Mouse (Mus musculus): Measurements from ENCODE around the gene Rab28. TPM values are rescaled to one million over a fixed set of nuclear protein-coding genes. Genes with fewer than 3 reads are reported as not detected.

Gene Rab28
- 43.7 and 44.1 TPM in 2 replicates for polyA plus RNA-seq (2015; fragmentation: Nextera tagmentation; extraction: Ambion mirVana)

GRCm38 (mm10) chr5:41708051-41708630 lies at the start of gene Rab28:
Gene Rab28 (minus strand): TSS chr5:41708157.
- Histone ChIP-seq H3K9me3 (replicated peaks) (no peaks in the 10 kb centered on the region), H3K9ac (peak within 1 kb of the TSS; percentile 74), H3K4me1 (replicated peaks) (peaks cover 8% of the 10 kb centered on the region), H3K4me2 (peak within 1 kb of the TSS; percentile 99), H3K4me3 (peak within 1 kb of the TSS; percentile 77), H3K36me3 (no peaks in the 10 kb centered on the region), H3K27me3 (no peaks in the 10 kb centered on the region), H3K27ac (peak within 1 kb of the TSS; percentile 88)
- ATAC-seq (replicated peaks; ENCODE audit: insufficient number of reproducible peaks, insufficient read depth, low FRiP score, low read depth): peak; percentile 96
- under 1% methylated on average over 34 of the region's 34 CpGs for WGBS

- H3K36me3 ChIP-seq: no peaks in the 10 kb centered on the region
- H3K9me3 ChIP-seq (replicated peaks): no peaks in the 10 kb centered on the region
- H3K4me2 ChIP-seq: no peak overlapping the region
- H3K27ac ChIP-seq: no peak overlapping the region
- H3K4me1 ChIP-seq (replicated peaks): peaks cover 13% of the 10 kb centered on the region
- H3K27me3 ChIP-seq: peaks cover 96% of the 10 kb centered on the region
- H3K9ac ChIP-seq: no peak overlapping the region
- 12% methylated on average over 5 of the region's 5 CpGs for WGBS
- no peak for ATAC-seq (replicated peaks; ENCODE audit: insufficient number of reproducible peaks, insufficient read depth, low FRiP score, low read depth)
- no peak overlapping the region for H3K4me3 ChIP-seq
These were observed 49.4 kb upstream of the Rab28 start for GRCm38 (mm10) chr5:41757338-41757737.

DNA sequence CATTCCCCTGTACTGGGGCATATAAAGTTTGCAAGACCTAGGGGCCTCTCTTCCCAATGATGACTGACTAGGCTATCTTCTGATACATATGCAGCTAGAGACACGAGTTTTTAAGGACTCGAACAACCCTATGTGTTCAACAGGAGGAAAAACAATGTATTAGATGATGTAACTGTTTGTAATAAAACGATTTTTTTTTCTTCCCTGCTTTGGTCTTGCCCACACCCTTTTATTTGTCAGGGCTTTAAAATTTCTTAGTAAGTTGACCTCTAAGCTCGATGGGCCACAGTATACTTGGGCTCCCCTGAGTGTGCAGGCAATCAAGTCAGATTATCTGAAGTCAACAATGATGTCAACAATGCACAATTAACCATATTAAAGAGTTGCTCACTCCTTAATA lies 48.4 kb upstream of the Rab28 start:
- H3K4me1 ChIP-seq (replicated peaks): peaks cover 7% of the 10 kb centered on the region
- no peaks in the 10 kb centered on the region for H3K36me3 ChIP-seq
- H3K4me2 ChIP-seq: no peak overlapping the region
- peaks cover 96% of the 10 kb centered on the region for H3K27me3 ChIP-seq
- H3K27ac ChIP-seq: no peak overlapping the region
- H3K9me3 ChIP-seq (replicated peaks): no peaks in the 10 kb centered on the region
- H3K4me3 ChIP-seq: no peak overlapping the region
- no peak overlapping the region for H3K9ac ChIP-seq
- WGBS: 10% methylated on average over 4 of the region's 4 CpGs
- ATAC-seq (replicated peaks; ENCODE audit: insufficient number of reproducible peaks, insufficient read depth, low FRiP score, low read depth): no peak

GRCm38 (mm10) chr5:41755373-41755960 lies 47.5 kb upstream of the Rab28 start:
- Histone ChIP-seq H3K27ac (no peak overlapping the region), H3K36me3 (no peaks in the 10 kb centered on the region), H3K27me3 (peaks cover 98% of the 10 kb centered on the region), H3K4me3 (0 out of 2 replicates have a peak overlapping the region, but pooled peaks have one; percentile 30), H3K4me2 (peak overlapping the region; percentile 43), H3K4me1 (replicated peaks) (peaks cover 7% of the 10 kb centered on the region), H3K9ac (no peak overlapping the region), H3K9me3 (replicated peaks) (no peaks in the 10 kb centered on the region)
- 3% methylated on average over 23 of the region's 23 CpGs for WGBS
- no peak for ATAC-seq (replicated peaks; ENCODE audit: insufficient number of reproducible peaks, insufficient read depth, low FRiP score, low read depth)

DNA sequence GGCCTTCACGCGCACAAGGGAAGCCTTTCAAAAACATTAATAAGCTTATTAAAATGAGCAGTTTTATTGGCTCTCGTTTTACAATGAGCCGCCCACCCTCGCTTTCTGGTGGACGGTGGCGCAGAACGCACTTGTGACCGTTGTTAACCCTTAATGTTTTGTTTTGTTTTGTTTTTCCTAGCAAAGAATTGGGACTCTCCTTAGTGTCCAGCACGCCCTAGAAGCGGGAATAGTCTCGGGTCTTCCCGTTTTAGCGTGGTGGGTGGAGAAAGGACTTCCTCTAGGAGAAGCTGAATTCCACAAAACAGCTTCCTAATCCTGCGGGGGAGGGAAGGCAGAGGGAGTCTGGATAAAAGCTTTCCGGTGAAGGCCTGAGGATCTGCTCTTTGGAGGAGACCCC lies 46.9 kb upstream of the Rab28 start:
- Histone ChIP-seq H3K4me2 (peak overlapping the region; percentile 43), H3K4me3 (peak overlapping the region; percentile 30), H3K27me3 (peaks cover 98% of the 10 kb centered on the region), H3K27ac (no peak overlapping the region), H3K9ac (no peak overlapping the region), H3K9me3 (replicated peaks) (no peaks in the 10 kb centered on the region), H3K4me1 (replicated peaks) (peaks cover 7% of the 10 kb centered on the region), H3K36me3 (no peaks in the 10 kb centered on the region)
- 2% methylated on average over 16 of the region's 16 CpGs for WGBS
- no peak for ATAC-seq (replicated peaks; ENCODE audit: insufficient number of reproducible peaks, insufficient read depth, low FRiP score, low read depth)

DNA sequence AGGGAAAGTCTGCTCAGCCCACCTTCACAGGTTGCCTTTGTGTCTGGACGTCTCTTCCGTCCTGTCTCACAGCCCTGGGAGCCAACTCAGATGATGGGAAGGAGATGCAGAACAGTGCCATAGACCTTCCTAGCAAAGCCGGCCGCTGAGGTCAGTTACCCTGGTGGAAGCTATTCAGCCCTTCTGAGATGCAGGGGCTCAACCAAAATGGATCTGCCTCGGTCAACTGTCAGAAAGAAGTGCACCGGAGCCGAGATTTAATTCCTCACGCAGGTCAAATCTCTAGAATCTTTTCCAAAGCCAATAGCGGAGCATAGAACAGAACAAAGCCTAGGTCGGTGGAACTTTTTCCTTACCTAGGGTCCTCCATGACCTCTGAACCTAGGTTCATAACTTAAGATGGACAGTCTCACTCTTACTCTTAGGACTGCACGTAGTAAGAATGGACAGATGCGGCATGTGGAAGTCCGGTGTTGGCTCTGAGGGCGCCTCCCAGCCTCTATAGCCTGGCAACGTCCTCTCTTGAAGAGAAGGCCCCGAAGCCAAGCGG lies 46.3 kb upstream of the Rab28 start:
- Histone ChIP-seq H3K4me3 (peak overlapping the region; percentile 30), H3K9ac (no peak overlapping the region)
- 2% methylated on average over 17 of the region's 17 CpGs for WGBS

GRCm38 (mm10) chr5:41752721-41753120 lies 44.8 kb upstream of the Rab28 start:
- peaks cover 7% of the 10 kb centered on the region for H3K4me1 ChIP-seq (replicated peaks)
- no peak overlapping the region for H3K9ac ChIP-seq
- WGBS: 38% methylated on average over 4 of the region's 4 CpGs
- no peaks in the 10 kb centered on the region for H3K9me3 ChIP-seq (replicated peaks)
- no peak for ATAC-seq (replicated peaks; ENCODE audit: insufficient number of reproducible peaks, insufficient read depth, low FRiP score, low read depth)
- no peak overlapping the region for H3K27ac ChIP-seq
- peaks cover 99% of the 10 kb centered on the region for H3K27me3 ChIP-seq
- no peaks in the 10 kb centered on the region for H3K36me3 ChIP-seq
- H3K4me2 ChIP-seq: no peak overlapping the region
- H3K4me3 ChIP-seq: no peak overlapping the region

More for the DNA sequence above, 46.3 kb upstream of the Rab28 start:
- no peaks in the 10 kb centered on the region for H3K36me3 ChIP-seq
- H3K27ac ChIP-seq: no peak overlapping the region
- no peaks in the 10 kb centered on the region for H3K9me3 ChIP-seq (replicated peaks)
- ATAC-seq (replicated peaks; ENCODE audit: insufficient number of reproducible peaks, insufficient read depth, low FRiP score, low read depth): no peak
- H3K27me3 ChIP-seq: peaks cover 99% of the 10 kb centered on the region
- peaks cover 7% of the 10 kb centered on the region for H3K4me1 ChIP-seq (replicated peaks)
- H3K4me2 ChIP-seq: peak overlapping the region; percentile 43

DNA sequence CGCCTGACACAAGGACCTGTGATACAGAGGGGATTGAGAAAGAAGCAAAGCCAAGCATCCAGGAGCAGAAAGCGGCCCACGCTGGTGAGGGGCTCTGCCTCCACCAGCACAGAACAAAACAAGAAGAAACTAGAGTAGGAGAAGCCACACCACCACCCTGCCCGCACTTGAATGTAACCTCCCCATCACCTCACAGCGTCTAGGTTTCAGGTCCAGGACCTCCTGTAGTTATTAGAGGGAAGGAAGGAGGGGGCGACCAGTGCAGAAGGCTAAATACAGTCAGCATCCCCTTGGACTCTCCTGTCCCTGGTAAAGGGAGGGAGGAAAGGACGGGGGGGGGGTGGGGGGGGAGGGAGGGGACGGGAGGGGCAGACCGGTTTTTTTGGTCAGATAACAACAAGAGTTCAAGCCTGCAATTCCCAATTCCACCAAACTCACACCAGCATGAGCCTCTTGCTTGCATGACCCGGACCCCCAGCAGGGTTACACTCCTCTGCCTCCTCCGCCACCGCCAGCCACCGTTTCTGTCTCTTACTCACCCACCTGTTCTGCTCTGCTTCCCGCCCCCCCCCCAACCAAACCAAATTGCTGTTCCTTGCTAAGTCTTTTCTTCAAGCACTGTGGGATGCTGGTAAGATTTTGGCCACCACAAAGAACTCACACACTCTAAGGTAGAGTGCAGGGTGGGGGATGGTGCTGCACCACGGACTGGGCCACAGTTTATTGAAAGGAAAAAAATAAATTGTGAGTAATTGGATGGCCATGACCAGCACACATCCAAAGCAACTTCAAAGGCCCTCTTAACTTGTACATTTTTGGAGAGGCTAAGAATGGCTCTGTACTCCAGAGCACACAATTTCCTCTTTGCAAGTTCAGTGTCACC lies 37.2 kb upstream of the Rab28 start:
- 7% methylated on average over 13 of the region's 15 CpGs for WGBS
- no peak for ATAC-seq (replicated peaks; ENCODE audit: insufficient number of reproducible peaks, insufficient read depth, low FRiP score, low read depth)
- no peak overlapping the region for H3K4me2 ChIP-seq
- H3K4me1 ChIP-seq (replicated peaks): no peaks in the 10 kb centered on the region
- no peaks in the 10 kb centered on the region for H3K9me3 ChIP-seq (replicated peaks)
- H3K27me3 ChIP-seq: peaks cover 74% of the 10 kb centered on the region
- no peak overlapping the region for H3K4me3 ChIP-seq
- no peak overlapping the region for H3K27ac ChIP-seq
- no peak overlapping the region for H3K9ac ChIP-seq
- H3K36me3 ChIP-seq: no peaks in the 10 kb centered on the region

- Histone ChIP-seq H3K4me3 (no peak overlapping the region), H3K9me3 (replicated peaks) (no peaks in the 10 kb centered on the region), H3K4me1 (replicated peaks) (no peaks in the 10 kb centered on the region), H3K4me2 (no peak overlapping the region), H3K9ac (no peak overlapping the region), H3K36me3 (no peaks in the 10 kb centered on the region), H3K27ac (no peak overlapping the region), H3K27me3 (peaks cover 65% of the 10 kb centered on the region)
- ATAC-seq (replicated peaks; ENCODE audit: insufficient number of reproducible peaks, insufficient read depth, low FRiP score, low read depth): no peak
- 12% methylated on average over 7 of the region's 7 CpGs for WGBS
These were observed 36.3 kb upstream of the Rab28 start for GRCm38 (mm10) chr5:41744234-41744633.

DNA sequence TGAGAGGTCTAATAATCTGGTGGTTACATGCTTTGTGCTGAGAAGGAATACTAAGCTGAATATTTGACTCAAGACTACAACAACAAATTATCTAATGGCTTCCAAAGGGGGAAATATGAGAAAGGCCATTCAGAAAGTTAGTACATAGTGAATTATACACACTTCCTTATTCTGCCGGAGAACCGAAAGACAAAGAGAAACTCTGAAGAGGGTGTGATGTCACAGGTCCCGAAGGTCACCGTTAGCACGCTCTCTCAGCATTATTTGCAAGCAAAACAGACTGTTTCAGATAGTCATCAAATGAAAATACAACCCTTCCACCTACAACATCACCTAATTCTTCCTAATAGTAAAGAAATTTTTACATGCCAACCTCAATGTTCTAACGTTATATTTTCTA lies 30.9 kb upstream of the Rab28 start:
- Histone ChIP-seq H3K27ac (no peak overlapping the region), H3K36me3 (no peaks in the 10 kb centered on the region), H3K4me1 (replicated peaks) (no peaks in the 10 kb centered on the region), H3K9me3 (replicated peaks) (no peaks in the 10 kb centered on the region), H3K4me3 (no peak overlapping the region), H3K4me2 (no peak overlapping the region), H3K9ac (no peak overlapping the region), H3K27me3 (peaks cover 14% of the 10 kb centered on the region)
- WGBS: 54% methylated on average over 6 of the region's 6 CpGs
- ATAC-seq (replicated peaks; ENCODE audit: insufficient number of reproducible peaks, insufficient read depth, low FRiP score, low read depth): no peak

DNA sequence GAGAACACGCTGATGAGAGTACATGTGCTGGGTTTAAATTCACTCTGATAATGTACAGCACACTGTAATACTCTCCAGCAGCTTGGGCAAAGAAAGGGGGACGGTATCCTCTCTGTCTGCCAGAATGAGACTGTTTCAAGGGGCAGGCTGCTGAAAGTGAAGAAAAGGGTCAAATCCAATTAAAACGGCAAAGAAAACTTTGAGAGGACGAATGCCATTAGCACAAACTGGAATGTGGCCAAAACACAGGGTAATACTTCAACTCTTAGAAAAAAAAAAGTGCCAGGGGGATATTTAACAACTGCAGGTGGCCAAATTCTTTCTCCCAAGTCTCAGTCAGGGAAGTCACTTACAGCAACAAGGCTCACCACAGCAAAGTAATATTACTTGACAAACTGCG lies 29.1 kb upstream of the Rab28 start:
- 52% methylated on average over 5 of the region's 5 CpGs for WGBS

More for the DNA sequence above, 29.1 kb upstream of the Rab28 start:
- Histone ChIP-seq H3K9me3 (replicated peaks) (no peaks in the 10 kb centered on the region), H3K4me2 (no peak overlapping the region), H3K4me3 (no peak overlapping the region), H3K27ac (no peak overlapping the region), H3K4me1 (replicated peaks) (no peaks in the 10 kb centered on the region), H3K9ac (no peak overlapping the region), H3K36me3 (no peaks in the 10 kb centered on the region), H3K27me3 (no peaks in the 10 kb centered on the region)
- ATAC-seq (replicated peaks; ENCODE audit: insufficient number of reproducible peaks, insufficient read depth, low FRiP score, low read depth): no peak
